Mouse (Mus musculus): ENCODE measurements at regions not wholly inside any gene's neighbourhood (a gene's known extent, or its start where the extent isn't known, plus 50 kb on each side); places are given as distances from the start of the nearest gene placed in this dataset.

DNA sequence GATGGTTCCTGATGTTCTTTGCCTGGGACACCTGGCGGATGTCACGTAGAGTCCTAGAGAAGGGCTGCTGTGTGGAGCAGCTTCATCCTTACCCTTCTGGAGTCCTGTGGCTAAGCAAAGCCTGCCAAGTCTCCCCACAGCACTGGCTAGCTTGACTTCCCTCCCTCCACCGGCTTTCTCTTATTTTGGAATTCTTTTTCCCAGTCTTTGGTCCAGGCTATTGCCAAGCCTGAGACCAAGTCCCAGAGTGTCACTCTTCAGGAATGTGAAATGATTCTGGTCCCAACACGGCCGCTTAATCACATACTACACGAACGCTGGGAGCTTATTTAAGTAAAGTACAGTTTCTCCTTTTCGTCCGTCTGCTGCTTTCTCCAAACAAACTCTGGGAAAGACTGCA lies 146.4 kb downstream of the Fndc1 start:
- Histone ChIP-seq H3K4me3 (no peak overlapping the region), H3K27ac (no peak overlapping the region)
- TF ChIP-seq CTCF (IDR thresholded peaks at IDR 0.05): no peak
- DNase-seq (ENCODE audit: extremely low spot score in 1 of 2, low spot score in 2 of 2): no peak
- intact Hi-C loops (cut with DNase I): no loop called here

DNA sequence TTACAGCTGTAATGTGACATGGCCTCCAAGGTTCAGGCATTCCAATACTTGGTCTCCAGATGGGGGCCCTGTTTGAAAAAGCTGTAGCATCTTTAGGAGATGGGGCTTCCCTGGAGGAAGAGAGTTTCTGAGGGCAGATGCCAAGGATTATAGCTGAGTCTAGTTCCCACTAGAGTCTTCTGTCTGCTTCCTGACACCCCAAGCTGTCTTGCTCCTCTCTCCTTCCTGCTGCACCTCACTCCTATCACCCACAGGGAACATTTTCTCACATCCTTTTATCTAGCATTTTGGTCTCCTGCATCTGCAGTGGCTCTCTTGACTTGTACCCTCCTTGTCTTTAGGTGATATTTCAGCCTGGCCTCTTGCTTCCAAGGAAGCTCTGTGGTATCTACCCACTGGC lies 147.3 kb downstream of the Fndc1 start:
- DNase-seq (ENCODE audit: extremely low spot score in 1 of 2, low spot score in 2 of 2): no peak
- intact Hi-C loops (cut with DNase I): no loop called here
- TF ChIP-seq CTCF (IDR thresholded peaks at IDR 0.05): no peak
- H3K4me3 ChIP-seq: no peak overlapping the region
- H3K27ac ChIP-seq: no peak overlapping the region

DNA sequence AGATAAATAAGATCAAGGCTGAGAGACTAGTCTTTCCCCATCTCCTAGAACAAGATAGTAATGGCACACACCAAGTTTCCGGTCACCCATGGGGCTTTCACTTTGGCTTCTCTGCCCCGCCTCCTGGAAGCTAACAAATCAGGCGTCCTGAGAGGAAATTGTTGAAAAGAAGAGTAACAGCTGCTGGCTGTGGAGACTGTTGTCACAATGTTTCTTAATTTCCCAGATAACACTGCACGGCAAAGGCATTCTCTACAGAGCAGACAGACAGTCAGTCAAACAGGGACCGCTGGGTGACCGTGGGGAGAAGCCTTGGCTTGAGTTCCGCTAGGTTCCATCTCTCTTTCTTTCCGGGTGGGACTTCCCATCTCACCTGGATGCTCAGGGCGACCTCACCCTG lies 148.2 kb downstream of the Fndc1 start:
- Histone ChIP-seq H3K27ac (no peak overlapping the region), H3K4me3 (no peak overlapping the region)
- TF ChIP-seq CTCF (IDR thresholded peaks at IDR 0.05): no peak
- DNase-seq (ENCODE audit: extremely low spot score in 1 of 2, low spot score in 2 of 2): no peak
- intact Hi-C loops (cut with DNase I): no loop called here

DNA sequence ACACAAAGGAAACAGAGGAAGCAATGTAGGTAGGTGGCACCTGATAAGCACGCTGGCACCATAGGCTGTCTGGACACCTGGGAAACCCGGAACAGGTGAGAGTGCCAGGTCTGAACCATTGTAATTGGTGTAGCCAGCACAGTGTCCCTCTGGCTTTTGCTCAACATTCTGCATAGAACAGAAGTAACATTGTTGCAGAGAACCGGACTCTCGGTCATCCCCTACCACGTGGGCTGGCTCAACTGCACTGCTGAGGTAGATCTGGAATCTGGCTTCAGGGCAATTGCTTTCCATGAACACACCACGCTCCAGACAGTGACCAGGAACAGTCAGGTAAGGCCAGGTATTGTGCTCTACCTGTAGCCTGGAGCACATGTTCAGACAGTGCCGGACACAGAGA lies 149.3 kb downstream of the Fndc1 start:
- Histone ChIP-seq H3K4me3 (no peak overlapping the region), H3K27ac (no peak overlapping the region)
- TF ChIP-seq CTCF (IDR thresholded peaks at IDR 0.05): no peak
- DNase-seq (ENCODE audit: extremely low spot score in 1 of 2, low spot score in 2 of 2): no peak
- intact Hi-C loops (cut with DNase I): no loop called here

DNA sequence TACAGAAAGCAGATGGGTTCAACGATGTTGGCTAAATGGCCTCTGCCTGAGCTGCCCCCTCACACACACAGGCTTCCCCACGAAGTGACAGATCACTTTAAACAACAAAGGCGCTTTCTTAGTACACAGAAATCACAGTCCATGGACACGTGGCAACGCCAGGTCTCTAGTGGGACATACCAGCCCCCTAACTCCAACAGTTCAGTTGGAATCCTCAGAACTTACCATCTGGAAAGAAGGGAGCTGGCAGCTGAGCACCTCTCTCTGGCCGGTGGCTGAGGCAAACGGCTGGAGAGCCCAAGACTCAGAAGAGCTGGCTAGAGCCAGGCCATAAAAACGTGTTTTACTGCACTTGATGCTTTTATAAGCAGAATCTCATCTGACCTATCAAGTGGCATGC lies 149.8 kb downstream of the Fndc1 start:
- intact Hi-C loops (cut with DNase I): no loop called here
- DNase-seq (ENCODE audit: extremely low spot score in 1 of 2, low spot score in 2 of 2): no peak
- TF ChIP-seq CTCF (IDR thresholded peaks at IDR 0.05): no peak
- Histone ChIP-seq H3K4me3 (no peak overlapping the region), H3K27ac (no peak overlapping the region)

DNA sequence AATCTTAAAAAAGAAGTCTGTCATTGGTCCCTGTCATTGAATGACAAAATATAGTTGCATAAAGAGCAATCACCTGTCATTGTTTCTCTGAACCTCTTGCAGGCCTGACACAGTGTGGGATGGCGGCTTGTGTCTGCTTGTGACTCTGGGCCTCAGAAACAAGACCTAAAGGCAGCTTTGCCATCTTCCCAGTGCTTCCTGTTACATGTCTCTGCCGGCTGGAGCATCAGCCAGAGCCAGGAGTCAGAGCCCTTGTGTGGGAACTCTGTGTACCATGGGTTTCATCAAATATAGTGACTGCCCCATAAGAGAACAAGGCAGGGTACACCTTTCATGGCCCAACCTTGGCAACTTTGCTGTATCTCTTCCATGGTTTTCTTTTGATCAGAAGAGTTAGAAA lies 150.3 kb downstream of the Fndc1 start:
- intact Hi-C loops (cut with DNase I): no loop called here
- no peak for DNase-seq (ENCODE audit: extremely low spot score in 1 of 2, low spot score in 2 of 2)
- Histone ChIP-seq H3K4me3 (no peak overlapping the region), H3K27ac (no peak overlapping the region)
- no peak for TF ChIP-seq CTCF (IDR thresholded peaks at IDR 0.05)

DNA sequence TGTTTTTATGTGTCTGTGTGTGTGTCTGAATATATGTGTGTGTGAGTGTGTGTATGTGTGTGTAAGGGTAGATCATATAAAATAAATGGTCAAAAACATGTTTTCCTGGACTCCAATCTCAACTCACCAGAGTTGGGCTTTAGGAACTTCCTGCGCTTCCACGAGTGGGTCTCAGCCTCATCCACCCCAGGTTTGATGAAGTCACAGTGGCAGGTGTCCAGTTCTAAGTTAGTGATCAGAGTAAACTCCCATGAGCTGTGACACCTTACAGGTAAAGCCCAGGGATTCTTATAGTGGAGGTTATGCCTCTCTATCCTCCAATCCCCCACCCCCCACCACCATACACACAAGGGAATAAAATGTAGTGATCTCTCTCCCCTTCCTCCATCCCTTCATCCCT lies 152.6 kb downstream of the Fndc1 start:
- no peak for DNase-seq (ENCODE audit: extremely low spot score in 1 of 2, low spot score in 2 of 2)
- Histone ChIP-seq H3K4me3 (no peak overlapping the region), H3K27ac (no peak overlapping the region)
- intact Hi-C loops (cut with DNase I): no loop called here
- no peak for TF ChIP-seq CTCF (IDR thresholded peaks at IDR 0.05)

DNA sequence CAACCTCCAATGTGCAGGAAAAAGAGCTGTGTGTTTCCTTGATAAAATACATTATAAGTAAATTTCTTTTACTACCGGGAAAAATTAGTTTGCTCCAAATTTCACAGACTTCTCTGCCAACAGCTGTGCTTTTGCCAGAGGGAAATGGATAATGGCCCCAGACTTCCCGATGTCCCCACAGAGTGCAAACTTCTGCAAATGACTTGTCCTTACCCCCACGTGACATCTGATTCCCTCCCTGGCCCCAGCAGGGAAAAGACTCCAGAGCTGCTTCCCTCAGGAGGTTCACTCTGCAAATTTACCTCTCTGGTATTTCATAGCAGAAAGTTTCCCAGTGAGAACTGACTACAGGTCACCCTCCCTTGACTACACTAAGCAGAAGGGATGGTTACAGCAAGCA lies 159.3 kb downstream of the Fndc1 start:
- Histone ChIP-seq H3K27ac (no peak overlapping the region), H3K4me3 (no peak overlapping the region)
- DNase-seq (ENCODE audit: extremely low spot score in 1 of 2, low spot score in 2 of 2): no peak
- no peak for TF ChIP-seq CTCF (IDR thresholded peaks at IDR 0.05)
- intact Hi-C loops (cut with DNase I): no loop called here

DNA sequence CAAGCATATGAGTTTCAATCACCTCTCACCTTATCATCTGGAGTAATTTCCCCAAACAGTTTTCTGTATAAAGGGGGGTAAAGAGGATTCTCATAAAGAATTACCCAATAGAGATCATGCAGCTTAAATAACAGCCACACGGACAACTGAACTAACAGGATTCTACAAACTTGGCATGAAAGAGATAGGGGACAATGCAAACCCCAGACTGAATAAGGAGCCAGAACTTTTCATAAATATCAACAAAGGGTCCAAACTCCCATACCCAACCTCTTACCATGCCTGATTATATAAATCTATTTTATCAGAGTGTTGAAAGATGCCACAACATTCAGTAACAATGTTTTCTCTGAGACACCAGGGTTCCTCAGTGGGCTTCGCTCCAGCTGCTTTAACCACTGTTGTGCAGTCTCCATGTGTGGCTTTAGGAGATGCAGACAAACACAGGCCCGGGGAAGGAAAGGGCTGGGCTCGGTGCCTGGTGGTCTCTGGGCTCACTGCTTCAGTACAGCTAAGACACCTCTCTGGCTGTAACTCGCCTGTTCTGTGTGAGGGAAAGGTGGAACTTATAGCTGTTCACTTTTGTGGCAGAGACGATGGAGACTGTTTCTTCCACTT lies 160.2 kb downstream of the Fndc1 start:
- intact Hi-C loops (cut with DNase I): no loop called here
- no peak for TF ChIP-seq CTCF (IDR thresholded peaks at IDR 0.05)
- no peak for DNase-seq (ENCODE audit: extremely low spot score in 1 of 2, low spot score in 2 of 2)
- no peak overlapping the region for H3K27ac ChIP-seq
- H3K4me3 ChIP-seq: no peak overlapping the region

DNA sequence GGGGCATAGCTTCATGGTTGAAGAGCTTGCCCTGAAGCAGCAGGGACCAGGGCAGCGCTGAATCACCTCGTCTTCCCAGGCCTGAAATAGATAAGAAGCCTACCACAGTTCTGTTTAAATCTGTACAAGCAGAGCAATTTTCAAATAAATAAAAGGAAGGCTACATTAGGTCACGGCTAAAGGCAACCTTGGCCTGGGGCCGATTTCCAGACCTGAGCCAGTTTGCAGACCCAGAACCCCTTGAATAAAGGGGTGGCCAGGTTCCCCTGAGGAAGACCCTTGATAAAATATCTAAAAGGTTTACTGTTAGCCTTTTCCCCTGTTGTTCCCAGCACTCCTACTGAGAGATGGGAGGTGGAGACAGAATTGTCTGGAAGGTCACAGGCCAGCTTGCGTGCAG lies 160.9 kb downstream of the Fndc1 start:
- no peak for TF ChIP-seq CTCF (IDR thresholded peaks at IDR 0.05)
- Histone ChIP-seq H3K27ac (no peak overlapping the region), H3K4me3 (no peak overlapping the region)
- intact Hi-C loops (cut with DNase I): no loop called here
- DNase-seq (ENCODE audit: extremely low spot score in 1 of 2, low spot score in 2 of 2): no peak

DNA sequence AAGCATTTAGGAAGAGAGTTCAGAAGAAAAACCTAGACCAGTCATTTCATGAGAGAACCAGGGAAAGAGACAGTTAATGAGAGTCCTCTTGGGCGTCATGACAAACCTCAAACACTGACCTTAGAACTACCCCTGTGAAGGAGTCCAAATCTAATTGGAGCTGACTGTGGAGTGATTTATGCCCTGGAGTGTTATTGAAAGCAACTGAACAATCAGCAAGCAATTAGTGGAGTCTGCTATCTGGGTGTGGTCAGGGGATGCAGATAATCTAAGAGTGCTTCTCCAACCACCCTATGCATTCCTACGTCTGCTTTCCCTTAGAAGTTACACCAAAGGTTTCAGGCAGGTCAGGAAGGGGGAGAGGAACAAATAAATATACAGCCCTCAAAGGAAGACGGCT lies 161.4 kb downstream of the Fndc1 start:
- TF ChIP-seq CTCF (IDR thresholded peaks at IDR 0.05): no peak
- Histone ChIP-seq H3K27ac (no peak overlapping the region), H3K4me3 (no peak overlapping the region)
- DNase-seq (ENCODE audit: extremely low spot score in 1 of 2, low spot score in 2 of 2): no peak
- intact Hi-C loops (cut with DNase I): no loop called here

DNA sequence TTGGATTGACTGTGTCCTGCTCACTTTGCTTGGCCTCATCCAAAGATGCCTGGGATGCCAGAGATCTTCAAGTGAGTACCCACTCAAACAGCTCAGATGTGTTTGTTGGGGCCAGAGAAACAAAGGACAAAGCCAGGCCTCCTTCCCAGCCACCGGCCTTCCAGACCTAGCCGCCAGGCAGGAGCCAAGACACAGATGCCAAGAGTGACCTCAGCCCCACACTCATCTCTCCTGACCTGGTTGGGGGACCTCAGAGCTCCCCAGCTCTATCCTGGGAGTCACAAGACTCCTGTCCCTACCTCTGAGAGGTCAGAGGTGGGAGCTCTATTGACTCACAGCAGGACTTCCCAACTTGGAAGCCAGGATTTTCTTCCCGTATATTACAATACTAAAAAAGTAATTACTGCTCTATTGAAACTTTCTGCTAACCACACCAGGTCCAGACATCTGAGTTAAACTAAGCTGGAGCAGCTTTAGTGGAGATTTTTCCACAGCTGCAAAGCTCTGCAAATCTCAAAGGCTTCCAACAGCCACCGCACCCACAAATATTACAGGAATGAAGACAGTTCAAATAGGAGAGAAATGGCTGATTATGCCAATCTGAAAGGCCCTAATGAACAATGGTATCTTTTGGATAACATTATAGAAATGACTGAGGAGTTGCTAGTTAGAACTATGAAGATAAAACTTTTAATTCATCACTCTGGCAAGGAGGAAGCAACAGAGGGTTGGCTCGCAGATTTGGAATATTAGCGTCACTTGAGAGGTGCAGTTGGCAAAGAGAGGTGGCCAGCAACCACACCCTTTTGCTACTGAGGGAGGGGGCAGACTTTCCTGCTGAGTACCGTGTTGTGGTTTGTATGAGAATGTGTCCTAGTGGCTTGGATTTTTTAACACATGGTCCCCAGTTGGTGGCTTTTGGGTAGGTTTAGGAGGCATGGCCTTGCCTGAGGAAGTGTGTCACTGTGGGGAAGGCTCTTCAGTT lies 162.9 kb downstream of the Fndc1 start:
- no peak overlapping the region for H3K4me3 ChIP-seq
- H3K27ac ChIP-seq: no peak overlapping the region
- no peak for DNase-seq (ENCODE audit: extremely low spot score in 1 of 2, low spot score in 2 of 2)
- intact Hi-C loops (cut with DNase I): no loop called here
- TF ChIP-seq CTCF (IDR thresholded peaks at IDR 0.05): no peak

DNA sequence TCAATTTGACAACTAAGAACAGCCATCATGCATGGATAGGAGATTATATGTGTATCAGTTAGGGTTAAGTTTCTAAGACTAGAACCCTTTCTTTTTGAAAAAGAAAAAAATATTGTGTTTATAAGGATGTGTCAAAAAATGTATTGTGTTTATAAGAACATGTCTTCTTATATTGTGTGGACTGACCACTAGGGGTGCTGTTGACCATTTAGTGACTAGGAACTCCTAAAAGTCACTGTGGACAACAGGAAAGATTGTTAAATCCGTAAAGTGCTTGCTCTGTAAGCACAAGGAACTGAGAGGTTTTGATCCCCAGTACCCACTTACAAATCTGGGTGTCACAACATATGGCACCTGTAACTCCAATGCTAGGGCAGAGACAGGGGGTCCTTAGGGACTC lies 170.6 kb downstream of the Fndc1 start:
- peak; percentile 48 for TF ChIP-seq CTCF (IDR thresholded peaks at IDR 0.05)

More for the DNA sequence above, 170.6 kb downstream of the Fndc1 start:
- DNase-seq (ENCODE audit: extremely low spot score in 1 of 2, low spot score in 2 of 2): no peak
- no peak overlapping the region for H3K27ac ChIP-seq
- intact Hi-C loops (cut with DNase I): no loop called here
- H3K4me3 ChIP-seq: no peak overlapping the region
